In genomic region chr17:67641627-67642026, GRCm38 (mm10) we compare ENCODE assay signal across 34 mouse cellular contexts. TPM values are rescaled to one million over a fixed set of nuclear protein-coding genes. Genes with fewer than 3 reads are reported as not detected.
DNase-seq lines count a peak whose midpoint lies in the region; ATAC-seq and TF ChIP-seq lines count a peak whose summit lies in the region.
"Had no signal": no experiment of that assay in that cellular context is flagged by ENCODE, and none has a peak within 500 bp of the region (broad histone marks: within the 10 kb centered on the region; RNA-seq: fewer than 3 reads in every experiment).

No protein-coding gene starts in this region.

- H3K27ac ChIP-seq in gastrocnemius, adult 2 months = peak overlapping the region; percentile 85
- H3K27ac ChIP-seq in lung, postnatal 0 days (ENCODE audit: low read length) = no peak overlapping the region
- H3K27ac ChIP-seq: embryonic facial prominence, embryonic 12.5 days; hindbrain, embryonic 12.5 days; hindbrain, postnatal 0 days; intestine, embryonic 15.5 days; limb, embryonic 10.5 days; limb, embryonic 15.5 days; liver, embryonic 13.5 days; macrophage; neural tube, embryonic 15.5 days had no signal

- TF ChIP-seq CTCF in gastrocnemius, adult 2 months (IDR thresholded peaks at IDR 0.05) = no peak
- no peak for TF ChIP-seq CTCF in lung, postnatal 0 days (IDR thresholded peaks at IDR 0.05)
- TF ChIP-seq CTCF in lung, adult 2 months (IDR thresholded peaks at IDR 0.05; ENCODE audit: insufficient read depth, low read length) = no peak

- intact Hi-C loops in gastrocnemius, adult 2 months (cut with DNase I) = no loop called here
- intact Hi-C loops in gastrocnemius, postnatal 36 days (cut with DNase I) = no loop called here

- peak; percentile 17; the same call in 1 of the 2 replicates for ATAC-seq in lung, postnatal 0 days
- ATAC-seq: forebrain, embryonic 16.5 days; hindbrain, postnatal 0 days; intestine, embryonic 15.5 days had no signal

- no peak for TF ChIP-seq EP300 in lung, postnatal 0 days (IDR thresholded peaks at IDR 0.05)

- TF ChIP-seq POLR2A in lung, adult 2 months (IDR thresholded peaks at IDR 0.05; ENCODE audit: borderline replicate concordance, extremely low read depth, low read depth, low read length) = no peak

- DNase-seq in gastrocnemius, adult 2 months = peak; percentile 28
- no peak for DNase-seq in gastrocnemius, postnatal 36 days
- peak; percentile 64 for DNase-seq in lung, postnatal 0 days (ENCODE audit: low spot score)
- DNase-seq in lung, adult 2 months = no peak
- DNase-seq in fat pad, adult 2 months (ENCODE audit: extremely low read depth, low read depth, low spot score) = peak; percentile 57
- peak; percentile 9 for DNase-seq in telencephalon, adult 2 months (ENCODE audit: low read depth, low spot score)
- DNase-seq in kidney, postnatal 14 days = no peak
- DNase-seq: adrenal gland, postnatal 14 days; cerebellum, adult 11-12 months; cerebellum, adult 9-11 months; embryo, embryonic 11 days; heart, postnatal 36 days; kidney, adult 2 months; kidney, postnatal 4 days; liver, embryonic 13.5 days; midbrain, embryonic 14.5 days; retina, postnatal 1 day; right cerebral cortex, postnatal 14 days; thymus, adult 18-20 months; thymus, postnatal 36 days had no signal

- H3K27me3 ChIP-seq in lung, postnatal 0 days (replicated peaks; ENCODE audit: insufficient read depth, low read length) = no peaks in the 10 kb centered on the region
- H3K27me3 ChIP-seq: embryonic facial prominence, embryonic 12.5 days; hindbrain, embryonic 12.5 days; intestine, embryonic 15.5 days; limb, embryonic 15.5 days; liver, embryonic 13.5 days; neural tube, embryonic 15.5 days had no signal

- H3K4me1 ChIP-seq in lung, postnatal 0 days (ENCODE audit: insufficient read depth, low read depth, low read length) = no peaks in the 10 kb centered on the region
- peaks cover 5% of the 10 kb centered on the region; the same call in 1 of the 2 replicates for H3K4me1 ChIP-seq in lung, adult 2 months (ENCODE audit: control insufficient read depth, insufficient read depth, low read length)
- H3K4me1 ChIP-seq: embryonic facial prominence, embryonic 12.5 days; hindbrain, embryonic 12.5 days; liver, embryonic 13.5 days; neural tube, embryonic 15.5 days had no signal

- H3K9ac ChIP-seq in lung, postnatal 0 days (replicated peaks; ENCODE audit: low read depth) = no peak overlapping the region
- H3K9ac ChIP-seq: embryonic facial prominence, embryonic 12.5 days; hindbrain, embryonic 12.5 days; intestine, embryonic 15.5 days; limb, embryonic 15.5 days; liver, embryonic 13.5 days; neural tube, embryonic 15.5 days had no signal

- no peak overlapping the region for H3K4me2 ChIP-seq in lung, postnatal 0 days (replicated peaks; ENCODE audit: low read depth, low read length)
- H3K4me2 ChIP-seq: embryonic facial prominence, embryonic 12.5 days; hindbrain, embryonic 12.5 days; intestine, embryonic 15.5 days; limb, embryonic 15.5 days; liver, embryonic 13.5 days; neural tube, embryonic 15.5 days had no signal

- H3K9me3 ChIP-seq in lung, postnatal 0 days (ENCODE audit: low read length) = no peaks in the 10 kb centered on the region
- H3K9me3 ChIP-seq: embryonic facial prominence, embryonic 12.5 days; intestine, embryonic 15.5 days; limb, embryonic 10.5 days; limb, embryonic 15.5 days; liver, embryonic 13.5 days; neural tube, embryonic 15.5 days had no signal

- no peaks in the 10 kb centered on the region for H3K36me3 ChIP-seq in lung, postnatal 0 days (ENCODE audit: insufficient read depth, low read length)
- H3K36me3 ChIP-seq: embryonic facial prominence, embryonic 12.5 days; hindbrain, embryonic 12.5 days; intestine, embryonic 15.5 days; limb, embryonic 10.5 days; limb, embryonic 15.5 days; liver, embryonic 13.5 days; neural tube, embryonic 15.5 days had no signal

- H3K4me3 ChIP-seq in gastrocnemius, adult 2 months = no peak overlapping the region
- H3K4me3 ChIP-seq in lung, postnatal 0 days (ENCODE audit: low read depth, low read length) = no peak overlapping the region
- H3K4me3 ChIP-seq in lung, adult 2 months (replicated peaks; ENCODE audit: extremely low read depth, low read depth, low read length) = no peak overlapping the region
- H3K4me3 ChIP-seq: embryonic facial prominence, embryonic 12.5 days; hindbrain, embryonic 12.5 days; intestine, embryonic 15.5 days; limb, embryonic 10.5 days; limb, embryonic 15.5 days; liver, embryonic 13.5 days; neural tube, embryonic 15.5 days had no signal

RNA-seq across cellular contexts. Expression of gene Lrrc30, which starts 9.1 kb away (rescaled TPM):
- total RNA-seq in gastrocnemius, adult 2 months (2021) = 100 to 1,000 TPM; 136 to 171 TPM
- 100 to 1,000 TPM in 1 of 2 experiments, 10 to 100 TPM in 1; 51.4 to 117 TPM for total RNA-seq in gastrocnemius, postnatal 36 days (2021)
- polyA plus RNA-seq in lung, postnatal 0 days (2015; fragmentation: Nextera tagmentation; extraction: Ambion mirVana) = not detected in 2 replicates
- not detected in 2 replicates for polyA plus RNA-seq in lung, adult 2 months (2012; rRNA removed)
- total RNA-seq: hindbrain, postnatal 0 days; left cerebral cortex, postnatal 10 days; megakaryocyte-erythroid progenitor cell, adult 5-6 weeks; MEL had no signal
- polyA plus RNA-seq: forebrain, embryonic 11.5 days; forebrain, embryonic 16.5 days; hindbrain, embryonic 12.5 days; hindbrain, postnatal 0 days; intestine, embryonic 15.5 days; kidney, embryonic 16.5 days; limb, embryonic 10.5 days; liver, embryonic 13.5 days; macrophage; midbrain, embryonic 14.5 days had no signal

RNA-seq across cellular contexts. Expression of gene Lama1, which starts 55.4 kb away (rescaled TPM):
- total RNA-seq in gastrocnemius, adult 2 months (2021) = under 1 TPM; 0.17 to 0.20 TPM
- under 1 TPM; 0.05 to 0.08 TPM for total RNA-seq in gastrocnemius, postnatal 36 days (2021)
- polyA plus RNA-seq in lung, postnatal 0 days (2015; fragmentation: Nextera tagmentation; extraction: Ambion mirVana) = 0.56 and 0.80 TPM in 2 replicates
- 0.17 and 0.63 TPM in 2 replicates for polyA plus RNA-seq in lung, adult 2 months (2012; rRNA removed)
- total RNA-seq: megakaryocyte-erythroid progenitor cell, adult 5-6 weeks; MEL had no signal
- polyA plus RNA-seq: macrophage had no signal

Comparison
In these comparisons a context has a peak if more than half of its experiments do, and no peak if none do; other contexts are left out.
1. DNase-seq: peak in gastrocnemius, adult 2 months (single experiment), lung, postnatal 0 days (single experiment), fat pad, adult 2 months (single experiment) and telencephalon, adult 2 months (single experiment); none in gastrocnemius, postnatal 36 days (0 of 2), lung, adult 2 months (single experiment) and kidney, postnatal 14 days (single experiment).